19 mouse cellular contexts compared by ENCODE assay signal in genomic region chr8:91499303-91499702, GRCm38 (mm10).
"Had no signal": no experiment of that assay in that cellular context is flagged by ENCODE, and none has a peak within 500 bp of the region (broad histone marks: within the 10 kb centered on the region; RNA-seq: fewer than 3 reads in every experiment).

No protein-coding gene starts in this region.

- DNase-seq: lung, adult 18-20 months; lung, embryonic 14.5 days; lung, postnatal 10 days; lung, postnatal 4 days; midbrain, embryonic 14.5 days; retina, postnatal 1 day; right cerebral cortex, postnatal 14 days; thymus, adult 2 months; thymus, postnatal 25 days; thymus, postnatal 4 days had no signal

- H3K9ac ChIP-seq: lung, embryonic 14.5 days; midbrain, embryonic 12.5 days; neural tube, embryonic 13.5 days; neural tube, embryonic 15.5 days; stomach, embryonic 15.5 days had no signal

- H3K27ac ChIP-seq: midbrain, embryonic 10.5 days; midbrain, embryonic 12.5 days; neural tube, embryonic 13.5 days; neural tube, embryonic 15.5 days; stomach, embryonic 15.5 days; stomach, postnatal 0 days had no signal

- H3K27me3 ChIP-seq: megakaryocyte, embryonic 14.5 days; neural tube, embryonic 15.5 days; stomach, embryonic 15.5 days had no signal

- H3K4me3 ChIP-seq: megakaryocyte, embryonic 14.5 days; midbrain, embryonic 10.5 days; midbrain, embryonic 12.5 days; myocyte; neural tube, embryonic 13.5 days; neural tube, embryonic 15.5 days; stomach, embryonic 15.5 days had no signal

- H3K36me3 ChIP-seq: midbrain, embryonic 10.5 days; midbrain, embryonic 12.5 days; neural tube, embryonic 13.5 days; neural tube, embryonic 15.5 days; stomach, embryonic 15.5 days had no signal

- H3K9me3 ChIP-seq: megakaryocyte, embryonic 14.5 days; midbrain, embryonic 10.5 days; midbrain, embryonic 12.5 days; neural tube, embryonic 13.5 days; neural tube, embryonic 15.5 days; stomach, embryonic 15.5 days had no signal

- ATAC-seq: midbrain, embryonic 16.5 days had no signal
